Mouse (Mus musculus): Measurements from ENCODE around the gene Pianp.

GRCm38 (mm10) chr6:124964638-124965037 lies 31.9 kb upstream of the Pianp start:
- no peak for TF ChIP-seq CHD2 (IDR thresholded peaks at IDR 0.05; ENCODE audit: low read depth, low read length)
- no peak for TF ChIP-seq ZC3H11A (IDR thresholded peaks at IDR 0.05; ENCODE audit: borderline replicate concordance, low read depth, low read length)
- TF ChIP-seq ZNF384 (IDR thresholded peaks at IDR 0.05; ENCODE audit: low read depth, low read length): no peak
- no peak for TF ChIP-seq MAFK (IDR thresholded peaks at IDR 0.05; ENCODE audit: insufficient read depth, low read depth, low read length)
- TF ChIP-seq HCFC1 (IDR thresholded peaks at IDR 0.05; ENCODE audit: borderline replicate concordance, insufficient read depth, low read length): no peak

Data from ES-E14 (cell line).